Mouse (Mus musculus) urinary bladder, postnatal 25 days (tissue): ENCODE data around the gene Csf2rb.
"Not testable (repeated sequence)": the region's sequence is repeated elsewhere in the genome, so short reads cannot be mapped to it uniquely, and the experiment has no call there.

ENCODE experiments used
- DNase-seq: peaks from one replicate; pipeline ENCODE4 v3.0.0; 2022; ENCODE audit warnings: low spot score

Csf2rb gene

DNA sequence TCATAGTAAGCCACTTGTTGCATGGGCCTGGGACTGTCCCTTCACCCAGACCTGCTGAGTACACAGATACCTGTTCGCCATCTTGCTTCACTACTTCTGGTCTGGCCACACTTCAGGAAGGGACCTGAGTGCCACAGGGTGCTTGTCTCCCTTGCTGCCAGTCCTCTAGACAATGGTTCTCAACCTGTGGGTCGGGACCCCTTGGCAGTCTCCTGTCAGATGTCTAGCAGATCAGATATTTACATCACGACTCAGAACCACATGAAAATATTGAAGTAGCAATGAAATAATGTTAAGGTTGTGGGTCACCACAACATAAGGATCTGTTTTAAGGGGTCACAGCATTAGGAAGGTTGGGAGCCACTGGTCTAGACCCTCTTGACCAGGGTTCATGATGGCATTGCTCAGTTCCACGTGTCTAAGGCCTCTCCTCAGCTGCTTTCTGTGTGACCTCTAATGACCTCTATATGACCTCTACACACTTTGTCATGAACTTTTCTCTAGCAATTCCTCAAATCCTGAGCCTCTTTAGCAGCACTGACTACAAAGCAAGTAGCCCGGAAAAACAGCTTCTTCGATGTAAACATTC lies 2.3 kb downstream of the Csf2rb start:
- DNase-seq: not testable (repeated sequence)

DNA sequence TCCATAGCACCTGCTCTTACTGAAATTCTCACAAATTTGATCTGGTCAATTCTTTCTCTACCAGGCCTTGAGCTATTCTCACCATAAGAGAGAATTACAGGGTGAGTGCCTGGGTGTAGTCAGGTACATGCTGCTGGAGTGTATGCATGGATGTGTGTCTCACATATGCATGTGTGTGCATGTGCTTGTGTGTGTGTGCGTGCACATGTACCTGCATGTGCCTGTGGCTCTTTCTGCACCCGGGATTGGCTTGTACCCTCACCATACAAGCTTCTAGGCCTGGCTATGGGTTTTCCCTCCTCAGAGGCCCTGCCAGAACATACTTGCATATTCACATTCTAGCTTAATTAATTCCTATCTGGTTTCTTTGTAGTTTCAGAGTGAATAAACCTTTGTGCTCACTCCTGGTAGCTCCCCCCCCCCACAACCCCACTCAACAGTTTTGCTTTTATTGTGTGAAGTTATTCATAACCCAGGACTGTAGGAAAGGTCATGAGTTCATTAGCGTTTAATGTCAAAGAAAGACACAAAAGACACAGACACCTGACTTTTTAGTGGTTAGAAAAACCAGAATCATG lies 3.1 kb downstream of the Csf2rb start:
- no peak for DNase-seq

DNA sequence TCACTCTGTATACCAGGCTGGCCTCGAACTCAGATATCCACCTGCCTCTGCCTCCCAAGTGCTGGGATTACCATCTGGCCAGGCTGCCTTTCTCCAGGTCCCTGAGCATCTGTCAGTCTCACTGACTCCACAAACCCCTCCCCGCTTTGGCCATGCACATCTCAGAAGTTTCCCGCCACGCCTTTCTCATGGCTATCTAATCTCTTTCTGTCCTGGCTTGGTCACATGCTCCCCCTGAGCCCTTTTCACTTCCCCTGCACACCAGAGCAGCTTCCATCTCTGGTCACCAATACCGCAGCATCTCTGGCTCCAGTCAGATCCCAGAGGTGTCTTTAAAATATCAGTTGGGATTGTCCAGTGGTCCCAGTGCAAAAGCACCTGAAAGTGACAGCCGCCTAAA lies 4.4 kb downstream of the Csf2rb start:
- not testable (repeated sequence) for DNase-seq

DNA sequence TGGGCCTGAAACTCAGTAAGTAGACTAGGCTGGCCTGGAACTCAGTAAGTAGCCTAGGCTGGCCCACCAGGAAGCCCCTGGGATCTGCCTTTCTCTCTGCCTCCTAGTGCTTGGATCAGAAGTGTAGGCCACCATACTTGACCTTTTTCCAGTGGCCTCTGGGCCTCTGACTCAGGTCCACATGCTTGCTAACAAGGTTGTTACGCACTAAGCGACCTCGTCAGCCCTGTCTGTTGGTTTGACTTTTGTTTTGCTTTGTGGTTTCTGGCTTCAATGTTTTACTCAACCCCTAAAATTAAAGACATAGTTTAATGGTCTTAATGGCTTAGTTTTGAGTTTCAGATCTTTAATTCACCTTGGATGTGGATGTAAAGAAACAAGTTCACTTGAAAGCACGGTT lies 5.2 kb downstream of the Csf2rb start:
- no peak for DNase-seq

DNA sequence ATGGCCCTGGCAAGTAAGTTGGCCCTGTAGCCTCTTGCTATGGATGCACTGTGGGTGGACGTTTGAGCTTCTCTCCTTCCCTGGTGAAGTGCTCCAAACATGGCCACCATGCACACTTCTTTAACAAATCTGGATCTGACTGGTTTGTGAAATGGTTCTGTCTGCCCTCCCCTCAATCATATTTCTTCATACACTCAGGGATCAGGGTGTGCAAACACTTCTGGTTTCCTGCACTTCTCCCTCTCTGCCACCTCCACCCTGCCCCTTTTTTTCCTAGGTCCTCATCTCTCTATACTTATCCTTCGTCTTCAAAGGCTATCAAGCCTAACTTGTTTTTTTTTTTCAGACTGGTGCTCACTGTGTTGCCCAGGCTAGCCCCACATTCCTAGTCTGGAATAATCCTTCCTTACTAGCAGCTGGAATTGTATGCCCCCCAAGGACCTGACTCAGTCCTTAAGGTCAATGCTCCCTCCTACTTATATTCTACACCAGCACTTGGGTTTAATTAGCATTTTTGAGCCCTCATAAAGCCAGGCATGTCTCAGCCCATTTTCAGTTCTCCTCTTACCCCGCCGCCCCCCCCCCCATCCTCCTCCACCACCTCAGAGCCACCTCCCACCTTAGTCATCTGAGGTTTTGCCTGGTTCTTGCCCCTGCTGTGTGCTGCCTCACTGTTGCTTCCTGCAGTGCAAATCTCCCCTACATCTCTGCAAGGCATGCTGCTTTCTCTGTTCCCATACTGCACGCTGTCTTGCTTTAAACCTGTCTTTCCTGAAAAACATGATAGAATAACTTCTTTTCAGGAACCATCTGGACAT lies 6.2 kb downstream of the Csf2rb start:
- DNase-seq: no peak

DNA sequence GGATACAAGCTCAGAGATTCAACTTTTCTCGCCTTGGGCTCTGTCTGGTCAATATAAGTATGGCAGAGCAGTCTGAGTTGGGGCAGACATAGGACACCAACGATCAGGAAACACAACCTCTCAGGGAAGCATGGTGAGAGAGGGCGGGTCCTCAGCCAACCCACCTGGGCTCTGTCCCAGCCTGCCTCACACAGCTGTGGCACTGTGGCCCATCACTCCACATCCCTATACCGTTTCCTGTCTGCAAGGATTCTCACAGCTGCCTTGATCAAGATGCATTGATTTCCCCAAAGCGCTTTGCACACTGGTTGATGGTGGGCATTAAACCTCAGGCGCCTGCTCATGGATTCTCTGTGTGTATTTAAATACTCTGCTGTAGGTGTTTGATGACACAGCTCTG lies 7.4 kb downstream of the Csf2rb start:
- DNase-seq: no peak

DNA sequence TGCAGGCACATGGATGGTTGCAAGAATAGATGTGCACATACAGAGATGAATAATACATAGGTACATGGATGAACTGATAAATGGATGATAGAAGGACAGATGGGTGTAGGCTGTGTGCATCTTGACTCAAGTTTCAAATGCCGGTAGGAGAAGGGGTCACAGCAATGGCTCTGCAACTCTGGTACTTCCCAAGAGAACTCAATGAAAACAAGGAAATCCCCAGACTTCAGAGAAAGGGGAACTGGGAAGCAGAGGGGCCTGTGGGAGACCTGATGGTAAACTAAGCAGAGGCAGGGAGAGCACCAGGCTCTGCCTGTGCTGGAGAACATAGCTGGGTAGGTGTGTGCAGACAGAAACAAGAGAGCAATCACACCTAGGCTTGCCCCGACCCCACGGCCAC lies 8.8 kb downstream of the Csf2rb start:
- DNase-seq: no peak

DNA sequence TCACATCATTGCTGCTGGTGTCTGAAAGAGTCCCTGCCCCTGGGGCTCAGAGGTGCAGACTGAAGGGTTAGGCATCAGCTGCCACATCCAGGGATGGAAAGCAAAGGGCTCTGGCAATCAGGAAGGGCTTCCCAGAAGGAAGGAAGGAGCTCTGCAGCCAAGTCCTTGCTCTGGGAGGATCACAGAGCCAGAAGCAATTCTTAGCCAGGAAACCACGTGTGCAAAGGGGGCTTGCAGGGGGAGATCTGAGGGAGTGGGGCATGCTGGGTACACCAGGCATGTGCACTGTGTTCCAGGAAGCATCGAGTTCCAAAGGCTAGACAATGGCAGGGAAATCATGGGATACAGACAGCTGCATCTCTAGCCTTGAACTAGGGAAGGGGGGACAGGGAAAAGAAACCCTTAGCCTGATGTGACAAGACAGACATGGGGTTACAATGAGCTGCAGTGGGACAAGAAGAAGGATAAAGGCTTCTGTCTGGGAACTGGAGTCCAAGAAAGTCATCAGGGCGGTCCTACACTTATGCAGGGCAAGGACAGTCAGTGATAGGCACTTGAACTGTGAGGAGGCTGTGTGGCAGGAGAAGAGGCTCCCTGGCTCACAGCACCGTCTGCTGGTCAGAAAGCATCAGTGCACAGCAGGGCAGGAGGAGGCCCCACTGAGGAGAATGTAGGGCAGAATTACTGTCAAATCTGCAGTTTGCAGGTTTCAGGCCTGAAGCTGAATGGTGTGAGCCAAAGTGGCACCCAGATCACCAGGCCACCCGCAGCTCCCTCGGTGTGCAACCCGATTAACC lies 14.3 kb downstream of the Csf2rb start:
- DNase-seq: peak; percentile 42

DNA sequence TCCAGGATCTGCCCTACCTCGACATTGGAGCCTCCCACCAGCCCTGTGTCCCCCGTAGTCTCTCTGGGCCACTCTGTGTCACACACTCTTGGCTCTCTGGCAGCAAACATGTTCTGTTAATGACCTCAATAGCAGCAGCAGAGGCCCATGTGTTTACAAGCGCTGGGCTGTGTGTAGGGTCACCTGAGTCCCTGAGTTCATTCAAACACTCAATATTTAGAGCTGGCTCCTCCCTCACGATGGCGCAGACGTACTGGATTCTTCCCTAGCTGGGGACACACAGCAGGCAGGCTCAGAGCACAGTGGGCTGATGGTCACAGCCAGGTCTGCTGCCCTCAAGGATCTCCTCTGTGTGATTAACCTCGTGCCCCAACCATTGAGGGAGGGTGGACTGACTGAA lies 15.4 kb downstream of the Csf2rb start:
- DNase-seq: not testable (repeated sequence)

DNA sequence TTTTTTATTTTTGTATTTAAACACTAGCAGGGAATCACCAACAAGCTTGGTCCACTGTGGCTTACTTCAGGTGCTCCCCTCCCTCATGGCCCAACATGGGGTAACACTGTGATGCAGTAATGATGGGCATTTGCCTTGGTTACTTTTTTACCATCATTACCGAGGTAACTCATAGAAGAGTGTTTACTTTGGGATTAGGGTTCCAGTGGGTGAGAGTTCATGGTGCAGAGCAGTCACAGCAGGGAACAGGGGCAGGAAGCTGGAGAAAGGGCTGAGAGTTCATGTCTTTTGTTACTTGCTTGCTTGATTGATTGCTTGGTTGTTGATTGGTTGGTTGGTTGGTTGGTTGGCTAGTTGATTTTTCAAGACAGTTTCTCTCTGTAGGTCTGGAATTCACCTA lies 18.1 kb downstream of the Csf2rb start:
- no peak for DNase-seq

DNA sequence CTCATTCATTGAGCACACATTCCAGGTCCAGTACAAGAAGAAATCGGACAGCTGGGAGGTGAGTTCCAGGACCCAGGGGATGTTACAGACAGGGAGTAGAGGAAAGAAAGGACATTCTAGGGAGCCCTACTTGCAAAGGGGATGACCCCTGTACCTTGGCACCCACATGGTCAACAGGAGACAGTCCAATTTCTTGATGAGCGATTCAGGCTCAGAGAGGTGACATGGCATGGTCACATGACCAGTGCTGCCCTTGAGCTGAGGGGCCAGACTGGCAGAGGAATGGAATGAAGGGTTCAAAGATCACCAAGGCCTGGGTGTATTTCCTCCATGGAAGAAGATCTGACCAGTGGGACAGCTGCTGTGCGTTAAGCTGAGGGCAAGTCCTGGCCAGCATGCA lies 19.0 kb downstream of the Csf2rb start:
- no peak for DNase-seq

DNA sequence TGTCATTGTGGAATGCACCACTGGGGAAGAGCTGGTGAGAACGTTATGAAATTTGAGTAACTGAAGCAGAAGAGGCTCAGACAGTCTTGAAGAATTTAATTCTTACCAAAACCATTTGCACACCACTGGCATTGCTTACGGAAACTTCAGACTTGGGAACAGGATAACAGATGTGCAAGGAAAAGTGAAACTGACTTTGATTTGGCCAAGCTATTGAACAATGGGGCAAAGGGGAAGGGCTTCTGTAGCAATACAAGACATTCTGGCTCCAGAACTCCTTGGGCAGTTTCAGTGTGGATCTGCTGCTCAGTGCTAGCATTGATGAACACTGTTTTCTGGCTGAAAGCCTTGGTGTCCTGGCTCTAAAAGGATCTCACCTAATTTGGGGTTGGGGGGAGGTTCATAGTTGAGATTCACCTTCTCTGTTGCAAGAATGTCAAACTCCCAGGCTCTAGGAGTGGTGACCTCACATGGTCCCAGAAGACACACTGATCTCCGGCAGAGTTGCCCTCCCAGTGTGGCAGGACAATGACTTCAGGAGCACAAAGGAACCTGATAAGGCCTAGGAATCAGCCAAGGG lies 26.1 kb downstream of the Csf2rb start:
- DNase-seq: no peak

DNA sequence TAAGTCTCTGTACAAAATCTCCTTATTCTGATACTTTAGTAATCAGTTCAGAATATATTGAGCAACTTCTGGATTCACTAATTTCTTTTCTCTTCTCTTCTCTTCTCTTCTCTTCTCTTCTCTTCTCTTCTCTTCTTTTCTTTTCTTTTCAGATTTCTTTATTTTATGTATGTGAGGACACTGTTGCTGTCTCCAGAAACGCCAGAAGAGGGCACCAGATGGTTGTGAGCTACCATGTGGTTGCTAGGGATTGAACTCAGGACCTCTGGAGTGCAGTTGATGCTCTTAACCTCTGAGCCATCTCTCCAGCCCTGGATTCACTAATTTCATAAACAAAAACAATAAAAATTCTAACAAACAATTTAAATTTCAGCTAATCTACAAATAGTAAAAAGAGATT lies 29.4 kb downstream of the Csf2rb start:
- peak; percentile 35 for DNase-seq

DNA sequence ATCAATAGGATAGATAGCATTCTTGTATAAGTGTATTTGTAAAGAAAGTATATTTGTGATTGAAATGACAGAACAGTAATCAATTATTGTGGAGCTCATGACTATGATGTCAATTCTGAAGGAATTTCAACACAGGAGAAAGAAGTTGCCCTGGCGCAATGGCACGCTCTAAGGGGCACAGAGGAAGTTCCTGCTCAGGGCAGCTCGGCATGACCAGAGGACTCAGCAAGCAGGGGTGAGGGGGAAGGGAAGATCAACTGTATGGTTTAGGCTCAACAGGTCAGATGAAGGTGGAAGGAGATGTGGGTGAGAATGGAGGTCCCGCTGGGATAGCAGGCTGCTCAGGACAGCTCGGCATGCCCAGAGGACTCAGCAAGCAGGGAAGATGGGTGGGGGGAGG lies 30.0 kb downstream of the Csf2rb start:
- no peak for DNase-seq

DNA sequence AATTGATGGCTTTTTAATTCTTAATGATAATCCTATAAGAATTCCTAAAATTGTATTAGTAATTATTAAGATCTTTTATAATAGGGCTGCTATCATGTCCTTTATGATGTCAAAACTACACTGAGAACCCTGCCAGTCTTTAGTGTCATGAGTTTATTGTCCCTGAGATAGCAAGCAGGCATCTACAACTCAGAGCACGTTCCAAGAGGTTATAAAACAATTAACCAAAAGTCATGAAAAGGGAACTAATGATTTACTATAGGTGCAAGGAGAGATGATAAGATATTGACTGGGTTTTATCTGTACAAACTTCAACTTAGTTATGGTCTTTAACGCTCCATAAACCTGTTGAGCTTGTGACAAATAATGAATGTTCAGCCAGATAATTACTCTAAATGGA lies 40.4 kb downstream of the Csf2rb start:
- DNase-seq: no peak

DNA sequence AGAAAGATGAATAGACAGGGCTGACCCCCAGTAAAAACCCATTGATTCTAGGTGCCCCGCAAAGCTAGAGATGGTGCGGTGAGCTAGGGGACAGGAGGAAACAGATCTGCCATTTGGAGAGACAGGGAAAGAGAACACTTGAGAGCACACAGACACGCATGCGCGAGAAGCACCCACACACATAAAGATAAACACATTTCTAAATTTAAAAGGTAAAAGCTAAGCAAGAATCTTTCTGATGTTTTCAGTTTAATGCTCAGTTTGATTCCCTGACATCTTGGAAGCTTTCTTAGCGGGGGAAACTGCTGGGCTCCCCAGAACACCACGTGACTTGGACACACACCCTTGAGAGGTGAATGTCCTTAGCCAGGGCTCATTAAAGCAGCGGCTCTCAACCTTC lies 41.3 kb downstream of the Csf2rb start:
- DNase-seq: no peak

DNA sequence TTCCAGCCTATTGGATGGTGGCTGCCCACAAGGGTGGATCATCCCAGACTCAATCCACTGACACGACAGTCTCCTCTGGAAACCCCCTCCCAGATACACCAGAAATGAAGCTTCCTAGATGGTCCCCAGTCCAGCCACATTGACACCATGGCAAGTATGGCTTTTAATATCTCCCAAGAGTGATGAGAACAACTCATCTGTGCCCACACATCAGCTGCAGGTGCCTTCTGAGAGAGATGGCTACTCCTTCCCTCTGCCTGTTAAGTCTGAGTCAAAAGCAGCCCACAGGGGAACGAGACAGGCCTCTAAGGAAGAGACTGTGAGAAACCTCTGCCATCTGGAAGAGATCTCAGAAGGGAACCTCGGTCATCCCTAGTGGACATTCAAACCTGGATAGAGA lies 42.3 kb downstream of the Csf2rb start:
- DNase-seq: no peak

DNA sequence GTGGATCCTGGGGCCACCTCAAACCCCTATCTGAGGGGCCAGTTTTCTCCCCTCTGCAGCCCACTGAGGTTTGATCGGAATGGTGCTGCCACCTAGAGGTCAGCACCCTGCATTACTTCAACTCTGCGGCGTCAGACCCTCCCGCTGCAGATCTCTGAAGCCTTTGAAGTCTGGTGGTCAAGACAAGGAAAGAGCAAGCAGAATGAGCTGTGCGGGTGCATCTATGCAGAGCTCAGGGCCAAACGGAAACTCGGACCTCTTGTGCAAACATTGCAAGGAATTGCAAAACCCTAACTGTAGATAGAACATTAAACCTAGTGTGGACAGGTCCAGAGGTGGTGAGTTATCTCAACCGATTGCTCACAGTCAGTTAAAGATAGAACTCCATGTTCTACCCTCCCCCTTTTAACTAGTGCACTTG lies 43.4 kb downstream of the Csf2rb start:
- peak; percentile 39 for DNase-seq

DNA sequence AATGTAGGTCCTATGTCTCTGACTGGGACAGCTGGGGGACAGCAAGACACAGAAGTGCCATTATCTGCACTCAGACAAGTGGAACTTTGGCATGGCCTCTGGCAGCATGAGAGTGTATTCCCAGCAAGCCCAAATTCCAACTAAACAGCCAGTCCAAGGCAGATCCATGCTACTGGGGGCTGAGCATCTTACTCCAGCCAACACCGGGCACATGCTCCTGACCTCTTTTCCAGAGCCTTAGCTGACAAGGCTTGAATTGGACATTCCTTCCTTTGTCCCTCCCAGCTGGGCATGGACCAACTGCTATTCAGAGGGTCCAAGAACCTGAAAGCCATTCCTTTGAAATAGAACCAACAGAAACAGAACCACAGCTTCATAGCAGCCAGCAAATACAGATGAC lies 44.1 kb downstream of the Csf2rb start:
- no peak for DNase-seq

DNA sequence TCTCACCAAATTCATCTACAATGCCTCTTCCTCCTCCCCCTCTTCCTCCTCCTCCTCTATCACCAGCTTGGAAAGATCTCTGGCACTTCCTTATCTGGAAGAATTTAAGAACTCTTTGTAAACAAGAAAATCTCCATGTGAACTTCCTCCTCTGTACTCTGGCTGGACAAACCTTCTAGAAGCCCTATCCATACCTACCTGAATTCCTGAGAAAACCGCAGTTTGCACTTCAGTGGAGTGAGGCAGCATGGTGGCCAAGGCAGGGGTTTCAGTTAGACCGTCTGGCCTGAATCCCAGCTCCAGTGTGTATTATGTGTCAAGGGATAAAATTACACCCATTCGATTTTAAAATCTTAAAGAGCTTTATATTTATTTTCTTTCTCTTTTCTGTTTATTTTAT lies 47.2 kb downstream of the Csf2rb start:
- no peak for DNase-seq

DNA sequence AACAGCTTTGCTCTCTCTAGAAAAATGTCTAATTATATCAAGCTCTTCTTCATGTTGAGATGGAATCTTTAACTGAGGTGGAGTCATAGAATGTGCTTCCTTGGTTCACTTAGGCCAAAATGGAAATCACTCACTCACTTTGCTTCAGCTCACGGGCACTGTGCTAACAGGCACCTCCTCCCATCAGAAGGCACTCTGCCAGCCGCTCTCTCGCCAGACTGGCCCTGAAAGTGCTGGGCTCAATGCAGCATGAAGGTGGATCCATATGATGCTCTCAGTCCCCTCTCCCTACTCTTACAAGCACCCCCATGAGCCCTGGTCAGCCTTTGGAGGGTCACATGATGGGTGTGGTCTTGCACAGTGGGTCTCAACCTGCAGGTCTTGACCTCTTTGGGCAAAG lies 48.7 kb downstream of the Csf2rb start:
- DNase-seq: no peak

DNA sequence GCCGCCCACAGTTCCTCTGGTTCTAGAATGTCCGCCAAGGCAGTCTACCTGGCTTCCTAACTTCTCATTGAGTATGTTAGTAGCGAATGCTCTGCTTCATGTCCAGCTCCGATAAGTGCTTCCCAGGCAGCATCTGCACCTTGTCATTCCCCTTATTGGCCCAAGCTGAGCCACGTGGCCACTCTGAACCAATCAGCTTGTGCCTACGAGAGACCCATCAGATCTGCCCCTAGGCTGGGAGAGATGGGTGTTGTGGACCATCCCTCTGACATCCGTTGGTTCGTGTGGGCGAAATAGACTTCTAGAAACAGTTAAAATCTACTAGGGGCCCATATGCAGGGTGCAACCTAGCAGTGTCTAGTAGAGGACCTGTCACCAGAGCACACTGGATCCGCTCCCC lies 52.3 kb downstream of the Csf2rb start:
- DNase-seq: no peak
